Mouse (Mus musculus) megakaryocyte, embryonic 14.5 days (primary cell): ENCODE data around the gene Rnf103. TPM values are rescaled to one million over a fixed set of nuclear protein-coding genes. Genes with fewer than 3 reads are reported as not detected.
"Not testable (repeated sequence)": the region's sequence is repeated elsewhere in the genome, so short reads cannot be mapped to it uniquely, and the experiment has no call there.

Source experiments
- H3K27me3 ChIP-seq: replicated peaks from 2 replicates; pipeline ENCODE3; 2012; ENCODE audit warnings: inconsistent platforms
- H3K36me3 ChIP-seq: replicated peaks from 2 replicates; pipeline ENCODE3; 2012; ENCODE audit warnings: low read length, inconsistent platforms, mixed read lengths
- H3K4me1 ChIP-seq: 2 replicates; pipeline ENCODE4 v1.6.1; 2012; ENCODE audit warnings: inconsistent platforms
- H3K4me3 ChIP-seq: replicated peaks from 2 replicates; pipeline ENCODE3; 2012; ENCODE audit warnings: moderate library complexity, mild to moderate bottlenecking, inconsistent platforms
- H3K9me3 ChIP-seq: 2 replicates; pipeline ENCODE4 v1.6.1; 2012; ENCODE audit warnings: inconsistent platforms
- FLI1 ChIP-seq: IDR thresholded peaks from 2 replicates; pipeline ENCODE4 v1.6.1; 2012; ENCODE audit warnings: low read length, inconsistent platforms, mixed read lengths
- GATA1 ChIP-seq: IDR thresholded peaks from 3 replicates; pipeline ENCODE4 v1.6.1; 2012; ENCODE audit warnings: mixed read lengths, low read length, inconsistent platforms, borderline replicate concordance
- polyA plus RNA-seq: library from polyadenylated mRNA; stranded (reverse); fragments of >175 nt; gene quantifications from 2 replicates; pipeline ENCODE4 v1.2.3, GENCODE M21; 2012; ENCODE audit warnings: low replicate concordance; ENCODE audit not compliant: insufficient read depth

Gene Rnf103
- polyA plus RNA-seq, 1 experiment = 7.3 TPM

DNA sequence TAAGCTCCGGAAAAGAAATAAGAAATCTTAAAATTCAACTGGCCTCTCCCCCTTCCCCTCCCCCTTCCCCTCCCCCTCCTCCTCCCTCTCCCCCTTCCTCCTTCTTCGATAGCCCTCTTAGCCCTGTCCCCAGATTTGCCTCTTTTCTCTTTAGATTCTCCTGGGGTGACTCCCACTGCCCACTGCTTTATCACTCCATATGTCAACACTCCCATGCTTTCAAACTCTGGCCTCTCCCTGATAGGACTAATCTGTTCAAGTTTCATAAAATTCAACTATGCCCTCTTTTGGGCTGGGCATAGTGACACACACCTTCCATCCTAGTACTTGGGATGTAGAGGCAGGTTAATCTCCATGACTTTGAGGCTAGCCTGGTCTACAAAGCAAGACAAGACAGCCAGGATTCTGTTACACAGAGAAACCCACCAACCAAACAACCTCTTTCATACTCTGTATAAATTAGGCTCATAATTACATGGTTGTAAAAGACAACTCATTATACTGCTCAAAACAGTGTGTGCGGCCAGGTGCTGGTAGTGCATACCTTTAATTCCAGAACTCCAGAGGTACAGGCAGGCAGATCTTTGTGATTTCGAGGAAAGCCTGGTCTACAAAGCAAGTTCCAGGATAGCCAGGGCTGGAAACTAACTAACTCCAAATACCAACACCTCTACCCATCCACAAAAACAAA, 21.7 kb upstream of the Rnf103 start:
- Histone ChIP-seq H3K27me3 (no peaks in the 10 kb centered on the region), H3K9me3 (peaks cover 7% of the 10 kb centered on the region), H3K36me3 (peaks cover 3% of the 10 kb centered on the region), H3K4me1 (peaks cover 38% of the 10 kb centered on the region), H3K4me3 (no peak overlapping the region)
- TF ChIP-seq FLI1 (no peak), GATA1 (no peak)

- peaks cover 3% of the 10 kb centered on the region for H3K36me3 ChIP-seq
- no peak overlapping the region for H3K4me3 ChIP-seq
- peaks cover 44% of the 10 kb centered on the region for H3K4me1 ChIP-seq
- TF ChIP-seq FLI1 (no peak), GATA1 (no peak)
- no peaks in the 10 kb centered on the region for H3K27me3 ChIP-seq
- peaks cover 7% of the 10 kb centered on the region for H3K9me3 ChIP-seq
These were observed 20.9 kb upstream of the Rnf103 start for GRCm38 (mm10) chr6:71472786-71473185.

- H3K4me1 ChIP-seq = peaks cover 56% of the 10 kb centered on the region
- TF ChIP-seq GATA1 = no peak
- TF ChIP-seq FLI1 = no peak
These were observed 18.1 kb upstream of the Rnf103 start for GRCm38 (mm10) chr6:71475604-71476003.

DNA sequence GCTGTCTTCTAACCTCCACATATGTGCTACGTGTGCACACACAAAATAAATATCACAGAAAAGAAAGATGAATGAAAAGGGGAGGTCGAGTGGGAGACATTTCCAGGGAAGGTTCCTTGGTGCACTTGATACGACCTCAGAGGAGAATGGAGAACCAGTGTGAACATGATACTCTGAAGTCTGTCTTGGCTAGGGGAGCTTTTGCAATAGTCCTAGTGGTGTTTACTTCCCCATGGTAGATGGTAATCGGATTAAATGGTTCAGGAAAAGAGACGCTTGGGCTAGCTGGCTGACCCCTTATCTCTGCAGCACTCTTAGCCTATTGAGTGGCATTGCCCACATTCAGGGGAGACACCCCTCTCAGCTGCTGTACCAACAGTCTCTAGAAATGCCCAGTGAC, 16.9 kb upstream of the Rnf103 start:
- H3K4me3 ChIP-seq = no peak overlapping the region
- no peaks in the 10 kb centered on the region for H3K9me3 ChIP-seq
- H3K27me3 ChIP-seq = no peaks in the 10 kb centered on the region
- H3K36me3 ChIP-seq = no peaks in the 10 kb centered on the region
- no peak for TF ChIP-seq FLI1
- TF ChIP-seq GATA1 = no peak
- peaks cover 63% of the 10 kb centered on the region for H3K4me1 ChIP-seq

More at GRCm38 (mm10) chr6:71475604-71476003, 18.1 kb upstream of the Rnf103 start:
- no peaks in the 10 kb centered on the region for H3K27me3 ChIP-seq
- H3K36me3 ChIP-seq = peaks cover 2% of the 10 kb centered on the region
- H3K9me3 ChIP-seq = peaks cover 5% of the 10 kb centered on the region
- H3K4me3 ChIP-seq = no peak overlapping the region

DNA sequence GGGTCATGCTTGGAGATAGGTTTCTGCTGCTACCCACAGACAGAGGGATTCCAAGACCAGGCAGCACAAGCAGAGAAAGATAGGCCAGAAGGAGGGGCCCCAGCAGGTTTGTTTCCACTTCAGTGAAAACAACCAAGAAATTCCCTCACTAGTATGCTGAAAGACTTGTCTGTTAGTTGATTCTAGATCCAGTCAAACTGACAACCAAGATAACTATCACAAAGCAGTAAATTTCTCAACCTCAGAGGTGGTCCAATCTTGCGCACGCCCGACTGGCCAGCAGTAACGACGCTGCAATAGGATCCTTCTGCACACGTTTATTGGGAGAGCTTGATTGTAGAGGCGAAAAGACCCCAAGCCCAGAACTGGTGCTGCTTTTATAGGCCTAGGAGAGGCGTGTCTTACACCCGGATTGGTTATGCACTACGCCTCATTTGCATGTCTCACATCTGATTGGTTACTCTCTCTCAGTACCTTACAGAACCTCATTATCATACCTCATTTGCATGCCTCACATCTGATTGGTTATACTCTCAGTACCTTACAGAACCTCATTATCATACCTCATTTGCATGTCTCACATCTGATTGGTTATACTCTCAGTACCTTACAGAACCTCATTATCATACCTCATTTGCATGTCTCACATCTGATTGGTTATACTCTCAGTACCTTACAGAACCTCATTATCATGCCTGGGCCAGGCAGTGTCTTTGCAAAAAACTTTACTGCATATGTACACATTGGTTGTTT, 14.7 kb upstream of the Rnf103 start:
- not testable (repeated sequence) for H3K4me3 ChIP-seq, H3K27me3 ChIP-seq, H3K9me3 ChIP-seq, H3K36me3 ChIP-seq
- peaks cover 48% of the 10 kb centered on the region for H3K4me1 ChIP-seq

DNA sequence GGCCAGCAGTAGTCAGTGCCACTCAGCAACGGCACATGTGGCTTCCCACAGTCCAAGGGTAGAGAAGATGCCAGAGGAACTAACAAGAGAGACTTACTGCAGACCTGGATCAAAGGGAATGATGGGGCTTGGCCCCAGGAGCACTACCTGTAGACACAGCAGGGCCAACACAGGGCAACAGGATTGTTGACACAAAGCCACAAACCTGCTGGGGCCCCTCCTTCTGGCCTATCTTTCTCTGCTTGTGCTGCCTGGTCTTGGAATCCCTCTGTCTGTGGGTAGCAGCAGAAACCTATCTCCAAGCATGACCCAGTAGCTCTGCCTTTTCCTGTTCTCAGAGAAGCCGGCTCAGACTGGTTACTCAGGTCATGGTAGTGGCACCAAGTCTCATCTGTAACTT, 14.1 kb upstream of the Rnf103 start:
- Histone ChIP-seq H3K4me3 (peak overlapping the region; percentile 53), H3K4me1 (peaks cover 48% of the 10 kb centered on the region)
- not testable (repeated sequence) for H3K9me3 ChIP-seq, H3K27me3 ChIP-seq, H3K36me3 ChIP-seq

DNA sequence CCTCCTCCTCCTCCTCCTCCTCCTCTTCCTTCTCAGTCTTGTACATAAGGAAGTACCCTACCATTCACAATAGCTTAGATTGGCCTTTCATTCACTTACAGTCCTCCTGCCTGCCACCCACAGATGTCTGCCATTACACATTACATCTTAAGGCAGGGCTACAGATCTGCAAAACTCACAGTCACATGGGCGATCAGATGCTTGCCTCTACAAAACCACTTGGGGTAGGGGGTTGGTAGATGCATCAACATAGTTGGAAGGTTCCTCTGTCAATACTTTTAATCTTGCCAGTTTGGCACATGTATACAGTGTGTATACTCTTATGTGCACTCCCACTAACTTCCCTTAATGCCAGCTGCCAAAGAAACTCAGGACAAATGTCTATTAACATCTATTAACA, 13.6 kb upstream of the Rnf103 start:
- no peaks in the 10 kb centered on the region for H3K36me3 ChIP-seq
- no peaks in the 10 kb centered on the region for H3K27me3 ChIP-seq
- no peaks in the 10 kb centered on the region for H3K9me3 ChIP-seq
- TF ChIP-seq GATA1 (no peak), FLI1 (no peak)
- peak overlapping the region; percentile 3 for H3K4me3 ChIP-seq
- H3K4me1 ChIP-seq = peaks cover 48% of the 10 kb centered on the region

- Histone ChIP-seq H3K27me3 (no peaks in the 10 kb centered on the region), H3K36me3 (no peaks in the 10 kb centered on the region), H3K4me1 (peaks cover 46% of the 10 kb centered on the region), H3K9me3 (no peaks in the 10 kb centered on the region), H3K4me3 (no peak overlapping the region)
- TF ChIP-seq FLI1 = no peak
- no peak for TF ChIP-seq GATA1
These were observed 12.6 kb upstream of the Rnf103 start for GRCm38 (mm10) chr6:71481136-71481535.

- H3K9me3 ChIP-seq = 0 out of 2 replicates have a peak, but pooled peaks cover 2% of the 10 kb centered on the region
- H3K4me1 ChIP-seq = peaks cover 23% of the 10 kb centered on the region
- H3K27me3 ChIP-seq = no peaks in the 10 kb centered on the region
- H3K4me3 ChIP-seq = no peak overlapping the region
- H3K36me3 ChIP-seq = no peaks in the 10 kb centered on the region
- TF ChIP-seq FLI1 (no peak), GATA1 (no peak)
These were observed 8.4 kb upstream of the Rnf103 start for GRCm38 (mm10) chr6:71485246-71485645.

DNA sequence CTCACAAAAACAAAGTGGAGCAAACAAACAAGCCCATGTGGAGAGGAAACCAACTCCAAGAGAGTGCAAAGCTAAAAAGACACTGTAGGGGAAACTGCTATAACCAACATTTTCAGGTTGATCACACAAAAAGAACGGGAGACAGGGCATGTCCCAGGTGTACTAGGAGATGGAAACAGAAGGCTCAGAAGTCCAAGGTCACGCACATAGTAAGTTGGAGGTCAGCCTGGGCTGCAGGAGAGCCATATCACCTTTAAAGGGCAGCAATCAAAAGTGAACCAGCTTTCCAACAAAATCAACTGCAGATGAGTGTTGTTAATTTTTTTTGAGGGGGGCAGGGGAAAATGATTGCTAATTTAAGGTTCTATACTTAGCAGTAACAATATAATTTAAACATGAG, 7.5 kb upstream of the Rnf103 start:
- Histone ChIP-seq H3K36me3 (no peaks in the 10 kb centered on the region), H3K9me3 (0 out of 2 replicates have a peak, but pooled peaks cover 3% of the 10 kb centered on the region), H3K4me3 (no peak overlapping the region), H3K4me1 (peaks cover 14% of the 10 kb centered on the region), H3K27me3 (no peaks in the 10 kb centered on the region)
- TF ChIP-seq FLI1 (no peak), GATA1 (no peak)
